Comparison of ENCODE assay signal across 13 mouse cellular contexts in the genomic region with DNA sequence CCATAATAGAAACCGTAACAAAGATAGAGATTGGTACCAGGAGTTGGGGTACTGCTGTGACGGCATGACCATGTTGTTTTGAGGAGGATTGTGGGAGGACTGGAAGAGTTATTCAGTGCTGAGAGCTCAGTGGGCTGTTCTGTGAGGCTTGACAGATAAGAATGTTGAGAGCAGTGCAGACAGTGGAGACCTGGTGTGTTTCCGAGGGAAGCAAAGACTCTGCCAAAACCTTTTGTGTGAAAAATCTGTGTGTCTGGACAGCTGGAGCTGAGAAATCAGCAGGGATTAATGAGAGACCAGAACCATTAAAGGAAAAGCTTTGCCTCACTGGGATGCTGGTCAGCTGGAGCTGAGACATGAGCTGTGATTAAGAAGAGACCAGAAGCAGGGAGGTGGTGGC. TPM values are rescaled to one million over a fixed set of nuclear protein-coding genes. Genes with fewer than 3 reads are reported as not detected.
DNase-seq lines count a peak whose midpoint lies in the region; ATAC-seq and TF ChIP-seq lines count a peak whose summit lies in the region.
"Had no signal": no experiment of that assay in that cellular context is flagged by ENCODE, and none has a peak within 500 bp of the region (broad histone marks: within the 10 kb centered on the region; RNA-seq: fewer than 3 reads in every experiment).

No protein-coding gene starts in this region.

- no peaks in the 10 kb centered on the region for H3K27me3 ChIP-seq in hindbrain, embryonic 15.5 days
- H3K27me3 ChIP-seq in hindbrain, embryonic 12.5 days = no peaks in the 10 kb centered on the region
- no peaks in the 10 kb centered on the region for H3K27me3 ChIP-seq in heart, embryonic 14.5 days (ENCODE audit: control insufficient read depth, insufficient read depth, low read length)
- H3K27me3 ChIP-seq in cerebellum, adult 2 months (ENCODE audit: control insufficient read depth, insufficient read depth, low read length) = no peaks in the 10 kb centered on the region
- H3K27me3 ChIP-seq: CH12.LX had no signal

- H3K4me1 ChIP-seq in hindbrain, embryonic 15.5 days (replicated peaks) = peaks cover 6% of the 10 kb centered on the region; the same call in 1 of the 2 replicates
- H3K4me1 ChIP-seq in hindbrain, embryonic 12.5 days = peaks cover 3% of the 10 kb centered on the region; the same call in 1 of the 2 replicates
- H3K4me1 ChIP-seq in heart, embryonic 14.5 days (ENCODE audit: control insufficient read depth in 2 of 2, insufficient read depth in 2 of 2, low read length in 2 of 2) = peaks cover 23 to 42% of the 10 kb centered on the region in 2 experiments
- H3K4me1 ChIP-seq in cerebellum, adult 2 months (ENCODE audit: control insufficient read depth, insufficient read depth, low read length) = peaks cover 33% of the 10 kb centered on the region

- WGBS in hindbrain, embryonic 15.5 days = 44% methylated on average over 3 of the region's 3 CpGs
- 66% methylated on average over 3 of the region's 3 CpGs for WGBS in hindbrain, embryonic 12.5 days
- WGBS in heart, embryonic 14.5 days = 28% methylated on average over 3 of the region's 3 CpGs
- WGBS in cerebellum, adult 2 months = 59% methylated on average over 3 of the region's 3 CpGs

- no peak overlapping the region for H3K4me2 ChIP-seq in hindbrain, embryonic 15.5 days
- H3K4me2 ChIP-seq in hindbrain, embryonic 12.5 days (replicated peaks) = no peak overlapping the region
- H3K4me2 ChIP-seq in heart, embryonic 14.5 days (ENCODE audit: low read length) = no peak overlapping the region
- H3K4me2 ChIP-seq: lung, embryonic 14.5 days had no signal

- H3K27ac ChIP-seq in hindbrain, embryonic 15.5 days (replicated peaks) = peak overlapping the region; percentile 20; the same call in 1 of the 2 replicates
- no peak overlapping the region for H3K27ac ChIP-seq in hindbrain, embryonic 12.5 days
- peak overlapping the region; percentile 49 to 59 for H3K27ac ChIP-seq in heart, embryonic 14.5 days (replicated peaks in 1 of 2; ENCODE audit: control insufficient read depth in 1 of 2, insufficient read depth in 1 of 2, low read depth in 2 of 2, low read length in 2 of 2)
- H3K27ac ChIP-seq in cerebellum, adult 2 months (ENCODE audit: insufficient read depth, low read length) = no peak overlapping the region

- ATAC-seq in hindbrain, embryonic 15.5 days (ENCODE audit: low FRiP score, low read depth) = no peak
- ATAC-seq in hindbrain, embryonic 12.5 days (ENCODE audit: low FRiP score) = no peak
- ATAC-seq in heart, embryonic 14.5 days (ENCODE audit: insufficient number of reproducible peaks, insufficient read depth, low FRiP score, low read depth) = no peak

- TF ChIP-seq CTCF in cerebellum, adult 2 months (IDR thresholded peaks at IDR 0.05; ENCODE audit: borderline replicate concordance, insufficient read depth, low read depth, low read length) = no peak

- peak; percentile 50 for DNase-seq in retina, postnatal 1 day
- DNase-seq in retina, embryonic 14.5 days (ENCODE audit: low spot score) = no peak
- DNase-seq in cerebellum, adult 2 months = no peak
- no peak for DNase-seq in right cerebral cortex, postnatal 36 days (ENCODE audit: low spot score in 2 of 2)
- DNase-seq: adrenal gland, adult 2 months; gastrocnemius, postnatal 10 days; kidney, adult 11 months; lung, embryonic 14.5 days; right cerebral cortex, postnatal 14 days had no signal

- H3K9ac ChIP-seq in hindbrain, embryonic 15.5 days = no peak overlapping the region
- H3K9ac ChIP-seq in hindbrain, embryonic 12.5 days = no peak overlapping the region
- no peak overlapping the region; the same call in 1 of the 2 replicates for H3K9ac ChIP-seq in heart, embryonic 14.5 days (ENCODE audit: low read length)
- H3K9ac ChIP-seq: lung, embryonic 14.5 days had no signal

- no peaks in the 10 kb centered on the region for H3K9me3 ChIP-seq in hindbrain, embryonic 15.5 days
- H3K9me3 ChIP-seq in hindbrain, embryonic 12.5 days (replicated peaks) = no peaks in the 10 kb centered on the region
- H3K9me3 ChIP-seq in heart, embryonic 14.5 days (ENCODE audit: control insufficient read depth, low read length) = no peaks in the 10 kb centered on the region

- 0 out of 2 replicates have a peak, but pooled peaks cover 15% of the 10 kb centered on the region for H3K36me3 ChIP-seq in hindbrain, embryonic 15.5 days
- peaks cover 29% of the 10 kb centered on the region for H3K36me3 ChIP-seq in hindbrain, embryonic 12.5 days
- H3K36me3 ChIP-seq in heart, embryonic 14.5 days (ENCODE audit: control insufficient read depth, insufficient read depth, low read length) = peaks cover 10% of the 10 kb centered on the region; the same call in 1 of the 2 replicates

- no peak for TF ChIP-seq POLR2A in cerebellum, adult 2 months (IDR thresholded peaks at IDR 0.05; ENCODE audit: borderline replicate concordance, insufficient read depth, low read length)

- no peak overlapping the region for H3K4me3 ChIP-seq in hindbrain, embryonic 15.5 days
- no peak overlapping the region for H3K4me3 ChIP-seq in hindbrain, embryonic 12.5 days
- no peak overlapping the region for H3K4me3 ChIP-seq in heart, embryonic 14.5 days (ENCODE audit: control insufficient read depth in 1 of 2, insufficient read depth in 1 of 2, low read depth in 1 of 2, low read length in 2 of 2)
- no peak overlapping the region for H3K4me3 ChIP-seq in cerebellum, adult 2 months (replicated peaks; ENCODE audit: insufficient read depth, low read depth, low read length)

RNA-seq across cellular contexts. Expression of a gene that starts 21.7 kb away (rescaled TPM):
- polyA plus RNA-seq in hindbrain, embryonic 15.5 days (2015; fragmentation: Nextera tagmentation; extraction: Ambion mirVana) = 4.0 and 5.2 TPM in 2 replicates
- polyA plus RNA-seq in hindbrain, embryonic 12.5 days (2016; fragmentation: Nextera tagmentation; extraction: Ambion mirVana) = 3.3 and 3.7 TPM in 2 replicates
- 72.8 and 79.4 TPM in 2 replicates for polyA plus RNA-seq in heart, embryonic 14.5 days (2014; fragmentation: Nextera tagmentation; extraction: Ambion mirVana)
- 0.21 and 0.33 TPM in 2 replicates for polyA plus RNA-seq in cerebellum, adult 2 months (2012; rRNA removed)

RNA-seq across cellular contexts. Expression of a gene that starts 34.9 kb away (rescaled TPM):
- 484 and 489 TPM in 2 replicates for polyA plus RNA-seq in hindbrain, embryonic 15.5 days (2015; fragmentation: Nextera tagmentation; extraction: Ambion mirVana)
- polyA plus RNA-seq in hindbrain, embryonic 12.5 days (2016; fragmentation: Nextera tagmentation; extraction: Ambion mirVana) = 508 and 530 TPM in 2 replicates
- 238 and 245 TPM in 2 replicates for polyA plus RNA-seq in heart, embryonic 14.5 days (2014; fragmentation: Nextera tagmentation; extraction: Ambion mirVana)
- polyA plus RNA-seq in cerebellum, adult 2 months (2012; rRNA removed) = 325 and 334 TPM in 2 replicates

Comparison
In these comparisons a context has a peak if more than half of its experiments do, and no peak if none do; other contexts are left out.
1. H3K27ac ChIP-seq: peak in hindbrain, embryonic 15.5 days (single experiment) and heart, embryonic 14.5 days (2 of 2); none in hindbrain, embryonic 12.5 days (single experiment) and cerebellum, adult 2 months (single experiment).
2. RNA of a gene that starts 21.7 kb away (polyA plus RNA-seq): 72.8 to 79.4 TPM in heart, embryonic 14.5 days; 4.0 to 5.2 TPM in hindbrain, embryonic 15.5 days, 3.3 to 3.7 TPM in hindbrain, embryonic 12.5 days and 0.21 to 0.33 TPM in cerebellum, adult 2 months; every median in the first group is over 10 times any median in the second.